Mouse (Mus musculus): Measurements from ENCODE around the gene Sox6.
A peak's percentile ranks its signal among the peaks of the same experiment; 100 is the strongest.

Gene Sox6

DNA sequence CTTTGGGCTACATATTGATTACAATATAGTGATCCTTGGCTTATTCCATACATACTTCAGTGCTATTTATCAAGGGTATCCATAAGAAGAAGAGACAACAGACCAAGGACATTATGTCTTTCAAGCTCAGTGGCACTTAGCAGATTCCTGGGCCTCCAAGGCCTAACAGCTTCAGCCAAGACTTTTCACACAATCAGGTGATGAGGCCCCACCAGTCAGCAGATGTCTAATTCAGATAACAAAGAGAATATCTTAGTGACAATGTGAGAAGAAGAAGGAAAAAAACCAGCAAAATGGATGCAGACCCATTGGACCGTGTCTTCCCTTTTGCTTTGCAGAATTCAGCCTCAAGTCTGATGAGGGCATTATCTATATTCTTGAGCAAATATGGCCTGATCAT, 150.0 kb downstream of the Sox6 start:
- no peak for DNase-seq

DNA sequence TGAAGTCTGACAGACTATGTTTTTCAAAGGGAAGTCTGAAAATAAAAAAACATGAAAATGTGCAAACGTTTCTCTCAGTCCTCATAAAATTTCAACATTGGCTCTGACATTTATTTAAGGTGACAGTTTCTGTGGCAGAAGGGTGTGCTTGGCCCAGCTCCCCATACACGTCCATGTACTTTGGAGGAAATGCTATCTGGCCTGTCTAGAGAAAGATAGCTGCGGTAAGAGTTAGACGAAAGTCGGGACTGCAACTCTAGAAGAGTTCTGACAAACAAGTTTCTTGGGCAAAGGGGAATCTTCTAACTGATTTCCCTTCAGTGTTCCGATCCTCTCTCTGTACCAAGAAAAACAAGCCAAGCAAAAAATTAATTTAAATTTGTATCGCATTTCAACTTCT, 150.5 kb downstream of the Sox6 start:
- DNase-seq: no peak

DNA sequence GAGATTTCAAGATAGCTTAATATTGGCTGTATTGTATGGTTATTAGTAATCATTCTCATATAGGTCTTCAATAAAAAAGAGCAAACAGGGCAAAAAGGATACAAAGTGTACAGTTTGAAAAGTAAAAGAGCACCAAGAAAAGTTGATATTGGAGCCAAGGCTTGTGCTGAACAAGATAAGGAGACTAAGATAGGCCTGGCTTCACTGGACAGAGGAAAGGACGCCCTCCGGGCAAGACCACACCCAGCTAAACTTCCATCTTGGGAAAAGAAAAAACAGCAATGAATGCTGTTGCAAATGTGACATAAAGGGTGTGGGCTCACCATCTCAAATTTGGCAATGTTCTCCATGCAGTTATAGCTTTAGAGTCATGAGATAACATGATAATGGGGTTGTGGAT, 165.7 kb downstream of the Sox6 start:
- no peak for DNase-seq

DNA sequence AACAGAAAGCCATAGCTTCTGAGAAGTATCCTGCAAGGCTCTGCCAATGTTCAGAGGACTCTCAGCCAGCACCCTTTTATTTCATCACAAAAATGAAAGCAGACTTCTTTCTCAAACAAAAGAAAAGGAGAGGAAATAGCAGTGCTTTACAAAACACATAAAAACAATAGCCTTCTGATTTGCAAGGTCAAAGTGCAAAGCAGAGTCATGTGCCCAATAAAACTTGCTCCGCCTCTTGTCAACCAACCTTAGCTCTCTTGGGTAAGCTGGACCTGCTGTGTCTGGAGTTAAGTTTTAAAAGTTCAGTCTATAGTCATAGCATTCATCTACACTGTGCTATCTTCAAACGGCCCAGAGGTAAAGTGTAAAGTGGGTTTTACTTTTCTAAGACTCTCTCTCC, 170.1 kb downstream of the Sox6 start:
- DNase-seq: no peak

DNA sequence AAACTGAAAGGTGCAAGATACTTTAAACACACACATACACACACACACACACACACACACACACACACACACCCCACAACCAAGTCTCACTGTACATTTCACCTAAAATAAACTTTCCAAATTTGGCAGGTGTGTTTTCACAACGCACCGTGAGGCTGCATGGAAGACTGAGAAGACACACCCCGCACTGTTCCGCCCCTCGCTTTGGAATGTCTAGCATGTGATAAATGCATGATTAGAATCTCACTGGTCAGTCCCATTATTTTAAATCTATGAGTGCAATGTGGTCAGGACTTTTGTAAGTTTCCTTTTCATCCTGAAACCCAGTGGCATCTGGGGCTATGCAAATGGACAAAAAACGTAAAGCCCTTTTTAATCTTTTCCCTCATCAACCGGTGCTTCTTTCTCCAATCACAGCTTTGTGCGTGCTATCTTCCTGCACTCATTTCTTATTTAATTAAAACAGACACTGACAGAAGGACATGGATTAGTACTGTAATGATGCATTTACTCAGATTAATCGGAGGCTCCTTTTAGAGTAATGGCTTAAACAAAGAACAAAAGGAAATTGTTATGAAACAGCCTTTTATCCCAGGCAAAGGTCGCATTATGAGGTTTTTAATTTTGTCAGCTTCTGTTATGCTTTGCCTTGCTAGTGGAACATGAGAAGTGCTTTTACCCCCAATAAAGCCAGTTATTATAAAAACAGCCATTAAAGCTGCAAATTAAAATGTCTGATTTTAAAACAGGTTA, 170.9 kb downstream of the Sox6 start:
- peak; percentile 43 for DNase-seq

DNA sequence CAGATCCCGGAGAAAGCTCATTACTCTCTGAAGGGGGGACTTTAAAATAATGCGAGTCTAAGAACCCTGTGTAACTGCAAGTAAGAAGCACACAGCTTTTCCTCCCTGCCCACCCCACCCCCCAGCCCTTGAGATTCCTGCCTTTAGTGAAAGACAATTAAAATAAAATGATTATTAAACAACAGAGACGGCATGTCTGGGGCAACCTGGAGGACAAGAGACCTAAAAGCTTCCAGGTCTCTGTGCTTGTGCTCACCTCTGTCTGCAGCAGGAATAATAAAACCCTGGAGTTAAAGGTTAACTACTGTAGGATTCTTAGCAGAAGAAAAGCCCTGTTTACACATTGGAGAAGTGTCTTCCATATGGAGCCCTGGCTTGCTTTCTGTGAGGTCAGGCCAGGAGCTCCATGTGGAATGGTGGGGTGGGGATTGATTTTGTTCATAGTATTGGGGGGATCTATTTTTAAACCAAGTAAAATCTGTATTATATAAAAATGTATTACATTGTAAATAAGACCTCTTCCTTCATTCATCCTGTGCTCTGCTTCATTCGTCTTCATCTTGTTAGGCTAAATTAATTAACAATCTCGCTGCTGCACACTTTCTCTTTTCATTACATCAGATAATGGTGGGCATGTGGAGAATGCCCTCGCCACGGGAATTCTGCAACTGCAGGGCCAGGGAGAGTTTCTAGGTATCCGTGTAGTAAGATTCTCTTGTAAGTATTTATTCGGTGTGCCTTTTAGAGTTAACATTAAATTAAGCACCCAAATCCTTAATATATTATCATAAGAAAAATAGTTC, 171.7 kb downstream of the Sox6 start:
- DNase-seq: no peak

DNA sequence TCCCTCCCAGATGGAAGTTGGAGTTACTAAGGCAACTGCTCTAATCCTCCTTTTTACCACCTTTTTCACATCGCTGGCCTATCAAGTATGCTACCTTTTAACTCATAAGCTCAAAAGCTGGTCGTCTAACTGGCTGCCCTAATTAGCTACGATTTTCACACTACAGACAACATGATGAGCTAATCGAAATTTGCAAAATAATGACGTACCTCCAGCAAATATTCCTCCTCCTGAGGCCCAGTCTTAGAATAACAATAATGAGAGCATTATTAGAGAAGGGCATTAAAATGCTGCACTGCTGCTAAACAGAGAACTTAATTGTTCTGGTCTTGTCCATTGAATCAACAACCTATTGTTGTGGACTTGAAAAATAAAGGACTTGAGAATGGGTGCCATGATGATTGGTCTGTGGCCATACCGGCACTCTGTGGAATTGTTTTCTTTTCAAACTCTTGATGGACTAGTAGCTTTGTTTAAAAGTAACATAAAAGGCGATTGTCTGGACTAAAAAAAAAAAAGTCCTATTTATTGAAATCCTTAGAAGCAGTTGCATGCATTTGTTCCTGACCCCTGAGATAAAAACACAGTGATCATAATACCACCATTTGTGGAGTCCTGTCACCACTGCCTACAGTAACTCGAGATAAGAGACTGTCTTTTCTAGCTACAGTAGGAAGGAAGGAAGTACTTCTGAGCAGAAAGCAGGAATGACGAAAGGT, 172.5 kb downstream of the Sox6 start:
- no peak for DNase-seq

DNA sequence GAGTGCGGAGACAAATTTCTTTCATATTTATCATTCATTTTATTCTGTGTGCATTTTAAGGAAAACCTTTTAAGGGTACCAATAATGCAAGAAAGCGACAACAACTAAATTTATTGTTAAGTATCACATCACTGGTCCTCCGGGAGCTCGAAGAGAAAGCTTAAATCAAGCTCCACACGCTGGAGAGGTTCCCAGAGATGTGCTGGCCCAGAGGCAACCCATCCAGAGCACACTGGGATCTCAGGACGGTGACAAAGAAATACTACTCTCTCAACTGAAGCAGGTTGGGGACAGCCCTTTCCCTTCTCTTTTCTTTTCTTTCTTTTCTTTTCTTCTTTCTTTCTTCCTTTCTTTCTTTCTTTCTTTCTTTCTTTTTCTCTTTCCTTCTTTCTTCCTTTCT, 173.4 kb downstream of the Sox6 start:
- DNase-seq: no peak

DNA sequence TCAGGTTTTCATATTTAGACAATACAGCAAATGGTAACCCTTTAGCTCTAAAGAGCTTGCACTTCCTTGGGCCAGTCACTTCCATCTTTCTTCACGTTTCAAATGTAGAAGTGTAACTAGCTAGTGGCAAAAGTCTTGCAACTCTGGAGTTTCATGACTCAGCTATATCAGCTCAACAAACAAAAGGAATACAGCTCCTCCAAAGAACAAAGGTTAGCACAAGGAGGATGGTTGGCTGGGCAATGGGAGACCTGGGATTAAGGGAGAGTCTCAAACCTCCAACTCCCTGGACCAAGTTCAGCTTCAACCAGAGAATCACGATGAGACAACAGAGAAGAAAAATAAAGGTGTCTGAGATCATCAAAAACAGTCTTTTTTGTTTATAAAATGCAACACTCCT, 174.2 kb downstream of the Sox6 start:
- DNase-seq: no peak

DNA sequence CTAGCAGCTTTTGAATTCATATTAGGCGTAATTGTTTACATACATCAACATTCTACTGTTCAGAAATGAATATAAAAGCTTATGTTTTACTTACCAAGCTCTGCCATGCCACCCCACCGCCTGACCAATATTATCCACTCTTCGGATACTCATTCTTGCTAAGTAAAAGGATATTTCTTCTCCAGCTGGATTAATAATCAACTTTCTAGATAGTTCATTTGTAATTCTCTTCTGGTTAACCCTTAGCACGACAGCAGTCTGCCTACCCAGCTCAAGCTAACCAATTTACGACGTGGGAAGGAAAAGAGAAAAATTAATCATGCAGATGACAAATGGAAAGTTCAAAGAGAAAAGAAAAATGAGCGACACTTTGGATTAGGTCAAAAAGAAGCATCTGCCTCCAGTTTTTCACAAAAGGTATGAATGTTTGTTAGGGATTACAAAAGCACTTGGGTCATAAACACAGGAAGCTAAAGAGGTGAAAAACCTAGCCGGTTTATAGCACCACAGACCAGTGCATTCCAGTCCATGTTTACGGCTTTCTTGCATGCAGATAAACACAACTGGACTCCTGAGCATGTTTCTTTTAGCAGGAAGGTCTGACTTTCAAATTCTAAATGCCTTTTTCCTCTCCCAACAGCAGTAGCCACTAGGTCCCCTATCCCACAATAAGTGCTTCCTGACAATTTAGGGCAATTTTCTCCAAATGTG, 178.8 kb downstream of the Sox6 start:
- DNase-seq: no peak

DNA sequence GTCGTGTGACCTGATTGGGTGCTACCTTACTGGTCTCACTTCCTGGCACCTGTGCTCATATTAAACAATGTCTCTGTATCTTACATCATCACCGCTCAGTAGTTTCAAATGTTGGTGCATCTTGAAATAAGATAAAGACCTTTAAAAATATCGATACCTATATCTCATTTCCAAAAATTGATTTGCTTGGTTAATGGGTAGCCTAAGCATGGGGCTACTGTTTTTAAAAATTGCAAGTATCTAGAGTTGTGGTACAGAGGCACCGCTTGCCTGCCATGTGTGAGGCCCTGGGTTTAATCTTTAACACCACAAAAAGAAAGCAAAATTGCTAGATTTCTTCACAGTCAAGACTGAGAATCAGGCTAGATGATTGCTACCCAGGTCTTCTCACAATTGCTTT, 187.5 kb downstream of the Sox6 start:
- no peak for DNase-seq

DNA sequence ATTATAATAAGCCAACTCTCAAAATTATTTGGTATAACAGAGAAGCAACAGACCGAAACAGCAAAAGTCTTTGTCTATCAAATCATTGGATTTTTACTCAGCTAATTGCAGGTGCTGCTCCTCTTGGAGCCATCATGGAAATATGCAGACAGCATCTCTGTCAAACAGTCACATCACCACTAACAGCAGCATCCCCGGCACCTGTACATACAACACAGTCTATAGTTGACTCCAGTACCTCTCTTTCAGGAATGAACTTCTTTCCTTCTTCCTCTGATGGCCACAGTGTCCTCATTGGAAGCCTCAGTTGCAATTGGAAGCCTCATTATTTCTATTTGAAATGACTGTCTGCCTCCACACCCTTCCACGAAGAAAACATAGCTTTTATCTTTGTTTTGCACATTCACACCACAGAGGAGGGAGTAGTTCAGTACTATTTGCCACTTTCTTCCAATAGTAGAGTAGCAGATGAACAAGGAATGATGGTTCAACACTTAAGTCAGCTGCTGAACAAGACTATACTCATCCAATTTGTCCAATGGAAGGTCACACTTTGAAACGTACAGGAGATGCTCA, 192.7 kb downstream of the Sox6 start:
- DNase-seq: no peak

DNA sequence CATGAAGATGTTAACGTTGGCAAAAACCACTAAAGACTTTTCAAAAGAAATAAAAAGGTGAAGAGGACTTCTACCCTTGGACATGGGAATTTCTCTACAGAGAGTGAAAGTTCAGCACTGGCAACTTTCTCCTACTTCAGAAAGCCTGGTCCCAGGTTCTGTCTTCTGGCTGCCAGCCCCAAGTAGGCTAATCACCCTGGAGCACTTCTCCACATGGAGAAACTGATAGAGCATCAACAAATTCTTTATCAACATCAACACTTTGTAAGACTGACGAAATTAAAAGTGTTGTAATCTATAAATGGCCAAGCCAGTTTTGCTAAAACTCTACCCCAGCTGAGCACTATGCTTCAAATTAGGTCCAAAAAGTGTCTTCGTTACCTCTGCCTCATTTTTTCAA, 193.7 kb downstream of the Sox6 start:
- DNase-seq: no peak

DNA sequence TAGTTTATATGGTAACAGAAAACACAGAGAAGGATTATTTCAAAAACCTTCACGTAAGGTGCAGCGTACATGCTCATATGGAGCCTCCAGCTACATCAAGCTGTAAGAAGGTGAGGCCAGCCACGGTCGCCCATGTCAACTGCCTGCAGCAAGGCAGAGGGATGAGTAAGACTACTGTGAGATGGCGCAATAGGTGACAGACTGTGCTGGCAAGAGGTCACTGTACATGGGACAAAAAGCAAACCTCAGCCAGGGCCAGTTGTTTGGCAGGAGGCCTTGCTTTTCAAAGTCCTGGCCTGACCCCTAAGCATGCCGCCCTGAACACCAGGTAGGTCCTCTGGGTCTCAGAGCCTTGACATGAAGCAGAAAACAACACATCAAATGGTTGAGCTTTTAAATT, 194.2 kb downstream of the Sox6 start:
- DNase-seq: no peak

DNA sequence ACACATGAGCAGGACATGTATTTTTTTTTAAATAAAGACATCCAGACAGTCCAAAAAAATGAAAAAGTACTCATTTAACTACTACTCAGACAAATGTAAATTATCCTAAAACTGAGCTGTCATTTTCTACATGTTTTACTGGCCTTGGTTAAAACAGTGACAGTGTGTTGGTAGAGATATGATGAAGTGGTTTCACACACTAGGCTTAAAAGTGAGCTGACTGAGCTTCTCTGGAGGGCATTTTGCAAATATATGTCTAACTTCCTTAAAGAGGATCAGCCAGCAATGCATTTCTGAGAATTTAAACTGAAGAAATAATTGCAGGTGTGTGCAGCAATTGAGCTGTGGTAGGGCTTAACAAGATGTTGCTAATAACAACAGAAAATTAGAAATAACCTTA, 196.3 kb downstream of the Sox6 start:
- DNase-seq: no peak

DNA sequence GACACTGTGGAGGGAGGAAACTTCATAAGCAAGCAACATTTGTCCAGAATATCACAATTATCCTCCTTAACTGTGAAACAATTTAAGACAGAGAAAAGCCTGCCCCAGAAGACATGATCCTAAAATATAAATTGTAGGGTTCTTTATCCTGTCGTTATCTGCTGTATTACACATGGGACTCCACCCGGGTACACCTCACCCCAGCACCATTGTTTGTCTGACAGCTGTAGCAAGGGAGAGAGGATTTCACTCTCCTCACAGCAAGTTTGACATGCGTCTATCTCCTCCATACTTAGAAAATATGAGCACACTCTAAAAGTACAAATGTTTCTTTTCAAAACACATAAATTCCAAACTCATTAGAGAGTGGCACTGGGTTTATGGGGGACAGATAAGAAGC, 198.0 kb downstream of the Sox6 start:
- DNase-seq: no peak

DNA sequence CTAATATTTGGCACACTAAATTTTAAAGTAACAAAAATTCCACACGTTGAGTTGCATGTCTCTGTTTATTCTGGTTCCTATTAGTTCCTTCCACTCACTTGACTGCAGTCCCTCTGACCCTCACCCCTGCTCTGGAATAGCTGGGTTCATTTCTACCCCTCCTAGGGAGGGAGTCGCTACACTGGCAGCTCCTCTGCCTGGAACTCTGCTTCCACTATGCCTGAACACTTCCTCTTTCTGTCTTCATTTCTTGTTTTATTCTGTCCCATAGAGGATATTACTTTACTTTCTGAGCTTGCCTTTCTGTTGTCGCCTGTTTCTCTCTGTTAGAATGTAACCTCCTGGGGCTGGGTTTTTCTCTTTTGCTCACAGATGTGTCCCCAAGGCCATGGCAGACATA, 203.6 kb downstream of the Sox6 start:
- no peak for DNase-seq

DNA sequence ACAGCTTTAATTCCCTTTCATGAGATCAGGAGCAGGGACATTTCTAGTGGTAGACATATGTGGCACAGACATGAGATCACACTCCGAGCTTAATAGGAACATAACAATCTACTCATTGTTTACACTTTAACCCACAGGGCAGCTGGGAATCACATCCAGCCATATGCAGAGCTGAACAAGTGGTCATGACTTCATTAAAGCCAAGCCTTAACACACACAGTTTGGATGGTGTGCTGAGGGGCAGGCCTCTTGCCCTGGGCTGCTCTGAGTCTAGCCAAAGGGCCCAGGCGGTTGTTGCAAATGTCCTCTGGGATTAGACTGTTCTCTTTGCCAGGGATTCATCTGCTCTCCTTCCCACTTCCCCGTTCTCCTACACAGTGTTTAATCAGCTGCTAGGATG, 204.9 kb downstream of the Sox6 start:
- no peak for DNase-seq

DNA sequence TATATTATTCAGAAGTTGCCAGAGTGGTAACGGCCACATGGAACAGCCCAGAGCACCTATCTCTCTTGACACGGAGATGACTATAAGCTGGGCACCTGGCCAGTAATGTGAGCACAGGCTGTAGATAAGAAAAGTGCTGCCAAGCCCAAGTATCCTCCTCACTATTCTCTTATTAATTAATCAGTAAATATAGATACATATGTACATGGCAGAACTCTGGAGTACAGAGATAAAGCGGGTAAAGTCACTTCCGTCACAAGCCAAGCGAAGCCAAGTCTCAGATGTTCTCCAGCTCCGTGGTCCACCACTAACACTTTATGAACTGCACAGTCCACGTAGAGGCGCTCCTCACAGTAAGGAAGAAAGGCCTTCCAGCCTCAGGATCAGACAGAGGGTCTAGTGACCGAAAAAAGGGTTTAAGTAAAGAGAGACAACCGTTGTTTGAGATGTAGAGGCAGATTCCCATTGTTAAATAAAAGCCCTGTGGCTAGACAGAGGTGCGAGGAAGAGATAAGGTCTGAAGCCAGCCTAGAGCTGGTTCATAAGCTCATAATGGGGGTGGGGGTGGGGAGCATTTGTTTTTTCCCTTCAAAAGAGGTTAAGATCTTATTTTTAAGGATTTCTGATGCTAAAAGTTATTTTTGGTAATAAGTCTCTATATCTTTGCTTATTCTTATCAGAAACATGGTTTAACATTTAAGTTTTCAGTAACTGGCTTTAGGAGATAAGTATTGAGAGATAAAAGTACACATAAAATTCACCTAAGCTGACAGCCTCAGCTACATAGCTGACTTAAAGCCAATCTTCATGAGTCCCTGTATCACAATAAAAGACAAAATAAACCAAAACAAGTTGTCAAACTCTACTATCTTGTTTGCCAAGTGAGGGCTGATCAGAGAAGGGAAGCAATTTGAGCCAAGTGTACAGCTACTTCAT, 207.4 kb downstream of the Sox6 start:
- no peak for DNase-seq

DNA sequence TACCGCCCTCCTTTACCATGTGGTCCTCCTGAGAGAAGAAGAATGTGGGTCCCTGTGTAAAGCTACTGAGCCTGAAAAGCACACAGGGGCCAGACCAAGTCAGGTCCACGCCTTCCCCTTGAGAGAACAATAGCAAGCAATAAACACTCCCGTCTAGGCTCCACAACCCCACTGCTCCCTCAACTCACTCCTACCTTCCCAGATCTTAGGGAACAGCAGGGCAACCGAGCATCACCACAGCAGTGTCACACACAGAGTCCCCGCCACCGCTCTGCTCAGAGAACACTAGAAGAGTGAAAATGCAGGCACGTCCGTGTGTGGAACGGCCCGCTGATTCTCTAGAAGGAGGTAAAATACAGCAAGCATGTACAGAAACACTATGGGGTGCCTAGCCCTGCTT, 208.2 kb downstream of the Sox6 start:
- no peak for DNase-seq

DNA sequence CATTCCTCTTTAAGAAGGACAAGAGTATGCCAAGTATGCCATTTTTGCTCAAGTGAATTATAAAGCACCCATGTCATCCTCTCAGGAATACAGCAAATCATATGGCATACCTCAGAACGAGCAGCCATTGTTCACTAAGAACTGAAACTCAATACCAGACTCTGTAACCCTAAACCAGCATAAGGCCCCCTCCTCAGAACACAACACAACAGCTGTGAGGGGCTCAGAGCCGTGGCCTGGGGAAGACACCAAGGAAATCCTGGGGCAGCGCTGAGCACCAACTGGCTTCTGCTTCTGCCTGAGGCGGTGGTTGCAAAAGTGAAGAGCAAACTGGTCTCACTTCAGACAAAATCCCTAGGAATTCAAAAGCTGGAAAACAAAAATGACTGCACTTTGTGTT, 208.8 kb downstream of the Sox6 start:
- no peak for DNase-seq

DNA sequence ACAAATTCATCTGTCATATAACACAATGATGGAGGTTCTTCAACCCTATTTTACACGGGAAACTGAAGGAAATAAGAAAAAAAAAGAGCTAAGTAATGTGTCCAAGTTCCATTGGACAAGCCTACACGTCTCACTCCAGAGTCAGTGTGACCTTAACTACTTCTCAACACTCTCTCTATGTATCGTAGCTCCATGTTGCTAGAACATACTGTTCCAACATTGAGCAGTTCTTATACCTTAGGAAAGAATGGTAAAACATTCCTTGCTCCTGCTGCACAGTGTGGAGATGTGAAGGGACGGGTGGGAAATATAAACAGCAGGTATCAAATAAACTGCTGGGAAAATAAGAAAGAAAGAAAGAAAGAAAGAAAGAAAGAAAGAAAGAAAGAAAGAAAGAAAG, 209.3 kb downstream of the Sox6 start:
- DNase-seq: no peak

Data from lung, postnatal 36 days (tissue).